Mouse (Mus musculus) bone marrow, adult 2 months (tissue): Measurements from ENCODE around the gene Otub1. TPM values are rescaled to one million over a fixed set of nuclear protein-coding genes. Genes with fewer than 3 reads are reported as not detected.

Experiments
- H3K27ac ChIP-seq: fragments of 200-500 bp; 2 replicates; pipeline ENCODE4 v1.5.1; 2012; ENCODE audit warnings: low read depth, mild to moderate bottlenecking, control low read depth, inconsistent platforms, low read length; ENCODE audit not compliant: control insufficient read depth, poor library complexity, insufficient read depth
- H3K4me1 ChIP-seq: fragments of 200-500 bp; 2 replicates; pipeline ENCODE4 v1.6.1; 2011; ENCODE audit warnings: low read length; ENCODE audit not compliant: control insufficient read depth, insufficient read depth
- H3K4me3 ChIP-seq: fragments of 200-500 bp; replicated peaks from 2 replicates; pipeline ENCODE3; 2011; ENCODE audit warnings: mild to moderate bottlenecking, low read depth, low read length, control low read depth; ENCODE audit not compliant: control insufficient read depth
- CTCF ChIP-seq: fragments of 200-500 bp; IDR thresholded peaks from 2 replicates; pipeline ENCODE4 v1.5.1; 2011; ENCODE audit warnings: low read length, control low read depth; ENCODE audit not compliant: control insufficient read depth, insufficient read depth
- POLR2A ChIP-seq: fragments of 200-500 bp; IDR thresholded peaks from 2 replicates; pipeline ENCODE4 v1.6.1; 2011; ENCODE audit warnings: low read depth, mild to moderate bottlenecking, control low read depth, low read length, borderline replicate concordance; ENCODE audit not compliant: control insufficient read depth
- WGBS: fragments of 180-500 bp; shearing (Covaris S2); methylation state at CpG from one replicate; pipeline ENCODE4 v1.1.7; 2018; 5-methylcytosine and 5-hydroxymethylcytosine counted together
- polyA plus RNA-seq: library from polyadenylated mRNA; stranded (reverse); fragments of >200 nt; gene quantifications from 2 replicates; pipeline ENCODE4 v1.2.4, GENCODE M21; 2011; ENCODE audit warnings: low replicate concordance; ENCODE audit not compliant: missing spikeins, insufficient read depth, insufficient read length

Gene Otub1
- polyA plus RNA-seq, 1 experiment, result 45.5 TPM

DNA sequence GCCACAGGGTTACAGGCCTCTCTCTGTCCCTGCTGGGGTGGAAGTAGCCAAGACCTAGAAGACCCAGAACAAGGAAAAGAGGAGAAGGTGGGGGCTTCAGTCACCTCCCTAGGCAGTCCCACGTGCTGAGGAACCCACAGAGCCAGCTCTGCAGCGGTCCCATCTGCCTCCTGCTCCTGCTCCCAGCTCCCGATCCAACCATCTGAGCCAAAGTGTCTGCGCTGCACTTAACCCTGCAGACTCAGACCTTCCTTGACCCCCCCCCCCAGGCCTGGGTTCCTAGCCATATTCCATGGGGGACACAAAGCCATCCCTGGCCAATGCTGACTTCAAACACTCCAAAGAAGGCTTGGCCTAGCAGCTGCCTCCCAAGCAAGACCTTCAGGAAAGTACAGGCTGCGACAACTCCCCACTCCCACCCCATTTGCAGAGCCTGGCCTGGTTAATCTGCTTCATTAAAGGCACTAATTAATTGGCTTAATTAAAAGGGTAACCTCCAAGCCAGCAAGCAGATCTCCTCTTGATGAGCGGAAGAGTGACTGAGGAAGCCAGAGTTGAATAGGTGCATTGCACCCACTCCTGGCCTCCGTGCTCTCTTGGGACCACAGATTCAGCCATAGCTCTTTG lies 54.7 kb downstream of the Otub1 start:
- no peaks in the 10 kb centered on the region for H3K4me1 ChIP-seq
- no peak overlapping the region for H3K27ac ChIP-seq
- WGBS, result 81% methylated on average over 7 of the region's 7 CpGs
- H3K4me3 ChIP-seq, result no peak overlapping the region
- TF ChIP-seq POLR2A, result no peak
- no peak for TF ChIP-seq CTCF

DNA sequence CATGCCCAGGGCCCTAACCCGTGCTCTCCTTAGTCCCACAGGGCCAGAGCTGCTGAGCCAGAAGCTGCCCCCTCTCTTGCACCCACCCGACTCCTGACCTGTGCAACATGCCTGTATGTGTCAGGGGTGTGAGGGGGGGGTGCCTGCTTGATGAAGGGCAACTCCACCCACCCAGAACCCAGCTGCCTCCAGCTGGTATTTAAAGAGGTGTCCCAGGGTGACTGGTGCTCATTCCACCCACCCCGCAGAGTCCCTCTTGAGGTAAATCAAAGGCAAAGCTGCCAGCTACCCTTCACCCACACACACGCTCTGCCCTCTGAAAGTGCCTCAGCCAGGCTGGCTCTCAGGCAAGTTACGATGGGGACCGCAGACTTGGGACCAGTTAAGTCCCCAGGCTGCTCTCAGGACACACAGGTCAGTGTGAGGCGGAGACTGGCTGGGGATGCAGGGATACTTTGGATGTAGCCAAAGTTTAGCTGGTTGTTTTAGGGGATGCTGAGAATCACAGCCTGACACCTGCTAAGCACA lies 56.9 kb downstream of the Otub1 start:
- 82% methylated on average over 7 of the region's 7 CpGs for WGBS

DNA sequence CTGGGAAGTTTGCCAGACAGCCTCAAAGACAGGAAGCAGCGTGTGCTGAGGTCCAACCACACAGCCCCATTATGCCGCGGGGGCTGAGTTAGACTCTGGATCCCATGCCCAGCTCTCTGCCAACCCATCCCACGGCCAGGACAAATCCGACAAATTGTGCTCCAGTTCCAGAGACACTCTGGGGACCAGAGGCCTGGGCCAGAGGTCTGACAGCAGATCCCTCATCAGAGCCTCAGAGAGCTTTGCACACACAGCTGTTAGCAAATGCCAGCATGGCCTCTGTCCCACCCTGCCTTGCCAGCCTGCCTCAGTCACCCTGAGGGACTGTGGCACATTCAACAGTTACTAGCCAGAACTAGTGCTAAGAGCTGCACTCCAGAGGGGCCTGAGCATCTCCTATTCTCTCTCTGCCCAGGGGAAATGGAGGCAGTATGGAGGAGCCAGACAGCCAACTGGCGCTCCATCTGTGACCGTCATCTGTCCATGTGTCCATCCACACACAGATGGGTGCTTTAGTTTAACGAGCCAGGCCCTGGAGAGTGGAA lies 57.5 kb downstream of the Otub1 start:
- H3K27ac ChIP-seq, result no peak overlapping the region
- no peak overlapping the region for H3K4me3 ChIP-seq
- 39% methylated on average over 8 of the region's 8 CpGs for WGBS

More for the DNA sequence above, 56.9 kb downstream of the Otub1 start:
- Histone ChIP-seq H3K27ac (no peak overlapping the region), H3K4me3 (no peak overlapping the region), H3K4me1 (peaks cover under 1% of the 10 kb centered on the region; the same call in 1 of the 2 replicates)
- no peak for TF ChIP-seq CTCF
- TF ChIP-seq POLR2A, result no peak

More for the DNA sequence above, 57.5 kb downstream of the Otub1 start:
- H3K4me1 ChIP-seq, result peaks cover 1% of the 10 kb centered on the region; the same call in 1 of the 2 replicates
- TF ChIP-seq CTCF, result no peak
- TF ChIP-seq POLR2A, result no peak

Other genes with a start within 250 kb of the Otub1 start
- 83.5 and 137 TPM in 2 replicates for gene Ppp1r14b, start 231.3 kb downstream of the Otub1 start, polyA plus RNA-seq
- 9.7 and 14.6 TPM in 2 replicates for gene Plcb3, start 229.8 kb downstream of the Otub1 start, polyA plus RNA-seq
- gene Fkbp2, start 225.8 kb downstream of the Otub1 start, polyA plus RNA-seq, result 40.9 and 42.3 TPM in 2 replicates
- 10.0 and 14.0 TPM in 2 replicates for gene Vegfb, start 218.7 kb downstream of the Otub1 start, polyA plus RNA-seq
- gene Dnajc4, start 213.7 kb downstream of the Otub1 start, polyA plus RNA-seq, result 14.8 and 28.8 TPM in 2 replicates
- 13.2 and 20.7 TPM in 2 replicates for gene Nudt22, start 210.2 kb downstream of the Otub1 start, polyA plus RNA-seq
- gene Trpt1, start 210.2 kb downstream of the Otub1 start, polyA plus RNA-seq, result 4.6 TPM in 1 of 2 replicates, not detected in the other
- 149 and 202 TPM in 2 replicates for gene Fermt3, start 186.8 kb downstream of the Otub1 start, polyA plus RNA-seq
- gene Stip1, start 166.3 kb downstream of the Otub1 start, polyA plus RNA-seq, result 54.6 and 95.7 TPM in 2 replicates
- 4.8 and 6.2 TPM in 2 replicates for gene Macrod1, start 149.5 kb downstream of the Otub1 start, polyA plus RNA-seq
- gene Flrt1, start 100.6 kb downstream of the Otub1 start, polyA plus RNA-seq, result not detected in 2 replicates
- 369 and 431 TPM in 2 replicates for gene Cox8a, start 11.3 kb upstream of the Otub1 start, polyA plus RNA-seq
- gene Naa40, start 34.9 kb upstream of the Otub1 start, polyA plus RNA-seq, result 16.3 and 17.7 TPM in 2 replicates
- gene Rcor2, start 61.0 kb upstream of the Otub1 start, polyA plus RNA-seq, result 4.4 and 19.6 TPM in 2 replicates
- 32.0 and 66.7 TPM in 2 replicates for gene Mark2, start 135.5 kb upstream of the Otub1 start, polyA plus RNA-seq
- gene Spindoc, start 176.7 kb upstream of the Otub1 start, polyA plus RNA-seq, result 13.6 and 35.3 TPM in 2 replicates
- 8.5 and 12.2 TPM in 2 replicates for gene 2700081O15Rik, start 211.3 kb upstream of the Otub1 start, polyA plus RNA-seq